Mouse (Mus musculus) embryonic fibroblast, embryonic 13.5 days (primary cell): Measurements from ENCODE around the gene Tbxas1.

Experiments used
- CTCF ChIP-seq: IDR thresholded peaks from 2 replicates; pipeline ENCODE4 v1.5.1; 2011; ENCODE audit warnings: mild to moderate bottlenecking, control low read depth, low read length, moderate library complexity, borderline replicate concordance; ENCODE audit not compliant: insufficient read depth
- POLR2A ChIP-seq: IDR thresholded peaks from 2 replicates; pipeline ENCODE4 v1.6.1; 2011; ENCODE audit warnings: low read depth, mild to moderate bottlenecking, control low read depth, low read length, moderate library complexity

GRCm38 (mm10) chr6:39040451-39040850 lies 165.2 kb downstream of the Tbxas1 start:
- TF ChIP-seq CTCF (no peak), POLR2A (no peak)
